Mouse (Mus musculus): Measurements from ENCODE around the gene Ribc2. TPM values are rescaled to one million over a fixed set of nuclear protein-coding genes. Genes with fewer than 3 reads are reported as not detected.

Gene Ribc2
- total and polyA plus RNA-seq, 2 experiments, result not detected

DNA sequence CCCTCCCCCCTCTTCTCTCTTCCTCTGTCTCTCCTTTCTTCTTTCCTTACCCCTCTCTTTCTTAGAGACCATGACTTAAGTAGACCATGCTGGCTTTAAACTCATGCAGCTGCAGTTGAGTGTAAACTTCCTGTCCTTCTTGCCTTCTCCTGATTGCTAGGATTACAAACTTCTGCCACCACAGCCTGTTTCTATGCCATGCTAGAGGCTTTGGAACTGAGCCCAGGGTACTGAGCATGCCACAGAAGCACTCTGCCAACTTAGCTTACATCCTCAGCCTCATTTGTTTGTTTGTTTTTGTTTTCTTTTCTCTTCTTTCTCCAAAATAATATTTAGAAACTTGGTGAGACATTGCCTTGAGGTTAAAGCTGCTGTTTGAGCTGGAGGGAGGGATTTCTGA, 48.5 kb downstream of the Ribc2 start:
- Histone ChIP-seq H3K4me1 (ENCODE audit: control insufficient read depth, insufficient read depth, low read length) (no peaks in the 10 kb centered on the region), H3K27me3 (ENCODE audit: control insufficient read depth, insufficient read depth, low read length) (no peaks in the 10 kb centered on the region; the same call in 1 of the 2 replicates), H3K36me3 (ENCODE audit: control insufficient read depth, insufficient read depth, low read length) (no peaks in the 10 kb centered on the region), H3K79me2 (ENCODE audit: control insufficient read depth, insufficient read depth, low read length) (no peaks in the 10 kb centered on the region), H3K27ac (replicated peaks; ENCODE audit: insufficient read depth, low read depth, low read length) (no peak overlapping the region), H3K9ac (ENCODE audit: low read depth, low read length) (no peak overlapping the region), H3K4me3 (ENCODE audit: insufficient read depth, low read depth, low read length) (no peak overlapping the region)
- TF ChIP-seq CTCF (IDR thresholded peaks at IDR 0.05; ENCODE audit: low read depth, low read length), result no peak
- TF ChIP-seq POLR2A (IDR thresholded peaks at IDR 0.05; ENCODE audit: extremely low read depth, insufficient read depth, low read length), result no peak
- no peak for DNase-seq (ENCODE audit: extremely low read depth, low read depth, low spot score)

DNA sequence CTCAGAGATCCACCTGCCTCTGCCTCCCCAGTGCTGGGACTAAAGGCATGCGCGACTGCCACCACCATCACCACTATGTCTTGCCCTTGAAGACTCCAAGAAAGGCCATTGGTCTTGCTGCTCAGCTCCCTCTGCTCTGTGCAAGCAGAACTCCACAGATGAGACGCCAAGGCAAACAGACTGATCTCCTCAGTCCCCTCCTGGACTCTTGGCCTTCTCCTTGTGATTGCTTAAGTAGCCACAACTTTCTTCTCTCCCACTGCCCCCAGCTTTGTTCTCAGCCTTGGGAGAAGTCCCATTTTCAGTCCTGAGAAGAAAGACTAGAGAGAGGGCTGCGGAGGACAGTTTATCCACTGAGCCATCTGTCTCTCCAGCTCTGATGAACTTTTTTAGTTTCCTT, 50.2 kb downstream of the Ribc2 start:
- no peaks in the 10 kb centered on the region for H3K36me3 ChIP-seq (ENCODE audit: control insufficient read depth, insufficient read depth, low read length)
- H3K9ac ChIP-seq (ENCODE audit: low read depth, low read length), result no peak overlapping the region
- H3K4me3 ChIP-seq (ENCODE audit: insufficient read depth, low read depth, low read length), result no peak overlapping the region
- TF ChIP-seq CTCF (IDR thresholded peaks at IDR 0.05; ENCODE audit: low read depth, low read length) (no peak), POLR2A (IDR thresholded peaks at IDR 0.05; ENCODE audit: extremely low read depth, insufficient read depth, low read length) (no peak)
- no peak overlapping the region for H3K27ac ChIP-seq (replicated peaks; ENCODE audit: insufficient read depth, low read depth, low read length)
- no peaks in the 10 kb centered on the region for H3K79me2 ChIP-seq (ENCODE audit: control insufficient read depth, insufficient read depth, low read length)
- no peaks in the 10 kb centered on the region; the same call in 1 of the 2 replicates for H3K27me3 ChIP-seq (ENCODE audit: control insufficient read depth, insufficient read depth, low read length)
- WGBS, result 88% methylated on average over 4 of the region's 4 CpGs
- no peaks in the 10 kb centered on the region for H3K4me1 ChIP-seq (ENCODE audit: control insufficient read depth, insufficient read depth, low read length)
- no peak for DNase-seq (ENCODE audit: extremely low read depth, low read depth, low spot score)

DNA sequence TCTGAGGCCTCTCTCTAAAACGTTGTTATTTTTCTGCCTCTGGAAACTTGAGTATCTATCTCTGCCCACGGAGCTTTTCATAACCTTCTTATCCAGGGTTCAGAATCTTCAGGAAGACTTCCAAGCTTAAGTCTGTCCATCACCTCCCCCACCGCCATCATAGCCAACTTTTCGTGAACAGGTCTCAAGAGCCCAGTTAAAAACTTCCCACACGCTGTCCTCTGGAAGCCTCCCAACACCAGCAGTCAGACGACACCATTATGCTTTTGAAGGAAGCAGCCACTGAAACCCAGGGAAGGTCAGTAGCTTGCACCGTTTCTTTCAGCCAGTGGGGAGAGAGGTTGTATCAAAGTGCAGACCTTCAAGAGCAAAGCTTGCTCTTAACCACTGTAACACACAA, 55.0 kb downstream of the Ribc2 start:
- no peak overlapping the region for H3K9ac ChIP-seq (ENCODE audit: low read depth, low read length)
- H3K79me2 ChIP-seq (ENCODE audit: control insufficient read depth, insufficient read depth, low read length), result no peaks in the 10 kb centered on the region
- H3K27me3 ChIP-seq (ENCODE audit: control insufficient read depth, insufficient read depth, low read length), result no peaks in the 10 kb centered on the region; the same call in 1 of the 2 replicates
- no peak overlapping the region for H3K27ac ChIP-seq (replicated peaks; ENCODE audit: insufficient read depth, low read depth, low read length)
- TF ChIP-seq POLR2A (IDR thresholded peaks at IDR 0.05; ENCODE audit: extremely low read depth, insufficient read depth, low read length), result no peak
- TF ChIP-seq CTCF (IDR thresholded peaks at IDR 0.05; ENCODE audit: low read depth, low read length), result no peak
- H3K4me3 ChIP-seq (ENCODE audit: insufficient read depth, low read depth, low read length), result no peak overlapping the region
- no peak for DNase-seq (ENCODE audit: extremely low read depth, low read depth, low spot score)
- H3K36me3 ChIP-seq (ENCODE audit: control insufficient read depth, insufficient read depth, low read length), result no peaks in the 10 kb centered on the region
- 77% methylated on average over 7 of the region's 7 CpGs for whole genome bisulfite sequencing
- H3K4me1 ChIP-seq (ENCODE audit: control insufficient read depth, insufficient read depth, low read length), result no peaks in the 10 kb centered on the region

DNA sequence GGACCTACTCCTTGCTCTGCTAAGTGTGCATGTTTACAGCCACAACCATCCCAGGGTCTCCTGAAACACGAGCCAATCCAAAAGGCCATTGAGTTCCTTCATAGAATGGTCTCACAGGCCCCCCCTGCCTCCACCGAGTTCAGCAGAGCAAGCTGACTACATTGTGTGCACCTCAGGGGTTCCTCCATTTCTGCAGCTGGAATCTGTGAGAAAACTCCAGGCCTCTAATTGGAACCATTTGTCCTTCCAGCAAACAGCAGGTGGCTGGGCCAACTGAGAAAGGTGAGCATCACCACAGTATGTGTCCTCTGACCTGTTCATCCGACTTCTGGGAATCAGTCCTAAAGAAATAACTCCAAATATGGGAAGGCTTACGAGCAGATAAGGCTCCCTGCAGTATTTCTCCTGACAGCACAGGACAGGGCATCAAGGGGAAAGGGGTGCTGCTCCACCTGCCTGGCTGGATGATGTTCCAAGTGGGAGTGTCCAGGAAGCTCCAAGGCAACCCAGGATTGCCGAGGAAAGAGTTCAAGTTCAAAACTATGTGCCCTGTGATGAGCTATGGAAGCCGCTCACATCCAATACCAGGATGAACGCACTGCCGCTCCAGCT, 56.4 kb downstream of the Ribc2 start:
- H3K36me3 ChIP-seq (ENCODE audit: control insufficient read depth, insufficient read depth, low read length), result no peaks in the 10 kb centered on the region
- no peaks in the 10 kb centered on the region for H3K79me2 ChIP-seq (ENCODE audit: control insufficient read depth, insufficient read depth, low read length)
- TF ChIP-seq POLR2A (IDR thresholded peaks at IDR 0.05; ENCODE audit: extremely low read depth, insufficient read depth, low read length), result no peak
- TF ChIP-seq CTCF (IDR thresholded peaks at IDR 0.05; ENCODE audit: low read depth, low read length), result no peak
- no peak for DNase-seq (ENCODE audit: extremely low read depth, low read depth, low spot score)
- H3K9ac ChIP-seq (ENCODE audit: low read depth, low read length), result no peak overlapping the region
- H3K27ac ChIP-seq (replicated peaks; ENCODE audit: insufficient read depth, low read depth, low read length), result no peak overlapping the region
- WGBS, result 61% methylated on average over 8 of the region's 8 CpGs
- H3K27me3 ChIP-seq (ENCODE audit: control insufficient read depth, insufficient read depth, low read length), result no peaks in the 10 kb centered on the region
- no peaks in the 10 kb centered on the region for H3K4me1 ChIP-seq (ENCODE audit: control insufficient read depth, insufficient read depth, low read length)
- no peak overlapping the region for H3K4me3 ChIP-seq (ENCODE audit: insufficient read depth, low read depth, low read length)

Other genes with a start within 250 kb of the Ribc2 start
- gene Gm29666, start 212.0 kb upstream of the Ribc2 start, total RNA-seq (2014; rRNA removed), result 0.27 and 0.37 TPM in 2 replicates
- gene Gm29666, start 212.0 kb upstream of the Ribc2 start, polyA plus RNA-seq (2012; rRNA removed), result 0.05 and 0.09 TPM in 2 replicates
- 9.0 and 9.7 TPM in 2 replicates for gene Nup50, start 208.7 kb upstream of the Ribc2 start, total RNA-seq (2014; rRNA removed)
- gene Nup50, start 208.7 kb upstream of the Ribc2 start, polyA plus RNA-seq (2012; rRNA removed), result 5.0 and 5.3 TPM in 2 replicates
- gene 5031439G07Rik, start 143.5 kb upstream of the Ribc2 start, total RNA-seq (2014; rRNA removed), result 9.8 and 11.3 TPM in 2 replicates
- gene 5031439G07Rik, start 143.5 kb upstream of the Ribc2 start, polyA plus RNA-seq (2012; rRNA removed), result 9.0 and 11.2 TPM in 2 replicates
- gene Upk3a, start 114.9 kb upstream of the Ribc2 start, total RNA-seq (2014; rRNA removed), result not detected in 2 replicates
- gene Upk3a, start 114.9 kb upstream of the Ribc2 start, polyA plus RNA-seq (2012; rRNA removed), result not detected in 2 replicates
- gene Fam118a, start 103.1 kb upstream of the Ribc2 start, total RNA-seq (2014; rRNA removed), result 2.6 and 3.0 TPM in 2 replicates
- gene Fam118a, start 103.1 kb upstream of the Ribc2 start, polyA plus RNA-seq (2012; rRNA removed), result 0.98 and 1.3 TPM in 2 replicates
- gene Smc1b, start 114 bp upstream of the Ribc2 start, total RNA-seq (2014; rRNA removed), result 0.20 and 2.5 TPM in 2 replicates
- 0.01 TPM in 1 of 2 replicates, not detected in the other for gene Smc1b, start 114 bp upstream of the Ribc2 start, polyA plus RNA-seq (2012; rRNA removed)
- gene Fbln1, start 73.9 kb downstream of the Ribc2 start, total RNA-seq (2014; rRNA removed), result 0.83 and 1.2 TPM in 2 replicates
- 1.4 and 1.6 TPM in 2 replicates for gene Fbln1, start 73.9 kb downstream of the Ribc2 start, polyA plus RNA-seq (2012; rRNA removed)
- gene Atxn10, start 204.2 kb downstream of the Ribc2 start, total RNA-seq (2014; rRNA removed), result 36.8 and 42.0 TPM in 2 replicates
- gene Atxn10, start 204.2 kb downstream of the Ribc2 start, polyA plus RNA-seq (2012; rRNA removed), result 41.0 and 48.7 TPM in 2 replicates